Mouse (Mus musculus) embryonic stem cell, embryonic (primary cell): ENCODE measurements around the gene Ggps1.
"Not testable (repeated sequence)": the region's sequence is repeated elsewhere in the genome, so short reads cannot be mapped to it uniquely, and the experiment has no call there.

Source experiments
- CTCF ChIA-PET, 4 experiments: fragments of 300-600 bp in 2 of 4; fragments of 350-600 bp in 2 of 4; sonication (Branson Sonifier 250); formaldehyde crosslinking; loops; one replicate each; lab custom pipeline; 2022; ENCODE audit warnings: inconsistent platforms in 2 of 4; lab: Charles Lee
- POLR2A ChIA-PET, 4 experiments: fragments of 300-600 bp in 2 of 4; fragments of 350-600 bp in 2 of 4; sonication (Branson Sonifier 250); formaldehyde crosslinking; loops; one replicate each; lab custom pipeline; 2022; ENCODE audit warnings: antibody characterized with exemption in 4 of 4, inconsistent platforms in 1 of 4; lab: Charles Lee

Ggps1 gene

GRCm38 (mm10) chr13:14056801-14057200 lies 6.5 kb downstream of the Ggps1 start:
- ChIA-PET POLR2A (interaction anchor here in 3 of 4 experiments (0.5 to 3.5 kb wide), 12 partner anchors 10 to 167 kb away, joined by 3 to 27 read pairs (median 4); partner anchors contain the start of gene Tbce (in 2 of the 3)), CTCF (interaction anchor here in 2 of 4 experiments (0.5 to 1.2 kb wide), 2 partner anchors 37 to 52 kb away, joined by 3 read pairs; no protein-coding TSS in a partner anchor)

GRCm38 (mm10) chr13:14049878-14050277 lies 13.4 kb downstream of the Ggps1 start:
- CTCF ChIA-PET, result no interaction called here
- POLR2A ChIA-PET, result interaction anchor here in 2 of 4 experiments (0.7 to 4.9 kb wide), 5 partner anchors 10 to 98 kb away, joined by 3 to 36 read pairs (median 7); partner anchors contain the start of genes Tbce (in 2 of the 2), Arid4b (in 1 of the 2) and Ggps1 (in 1 of the 2)

- CTCF ChIA-PET, result interaction anchor here in 1 of 4 experiments (0.6 kb wide), 1 partner anchor 95 kb away, joined by 4 read pairs; no protein-coding TSS in a partner anchor
- POLR2A ChIA-PET, result interaction anchor here in 2 of 4 experiments (0.6 to 3.3 kb wide), 8 partner anchors 9 to 138 kb away, joined by 3 to 17 read pairs (median 4); partner anchors contain the start of genes Arid4b (in 1 of the 2) and Ggps1 (in 1 of the 2)
These were observed 18.8 kb downstream of the Ggps1 start for GRCm38 (mm10) chr13:14044521-14044920.

GRCm38 (mm10) chr13:14043851-14044250 lies 19.4 kb downstream of the Ggps1 start:
- ChIA-PET POLR2A (interaction anchor here in 2 of 4 experiments (0.6 to 3.3 kb wide), 7 partner anchors 8 to 139 kb away, joined by 3 to 17 read pairs (median 5); partner anchors contain the start of genes Arid4b (in 1 of the 2) and Ggps1 (in 1 of the 2)), CTCF (interaction anchor here in 2 of 4 experiments (0.6 to 0.7 kb wide), 3 partner anchors 9 to 95 kb away, joined by 4 to 11 read pairs (median 4); no protein-coding TSS in a partner anchor)

- ChIA-PET CTCF (interaction anchor here in 1 of 4 experiments (0.5 kb wide), 1 partner anchor 628 kb away, joined by 3 read pairs; no protein-coding TSS in a partner anchor), POLR2A (interaction anchor here (0.8 to 4.6 kb wide), 39 partner anchors 8 to 590 kb away, joined by 3 to 67 read pairs (median 7); partner anchors contain the start of genes Arid4b (in 3 of the 4), Ggps1 (in 3 of the 4), B3galnt2 (in 2 of the 4) and AW209491 (in 1 of the 4))
These were observed 23.1 kb downstream of the Ggps1 start for GRCm38 (mm10) chr13:14040186-14040585.

- ChIA-PET POLR2A (interaction anchor here (0.8 to 4.6 kb wide), 45 partner anchors 8 to 591 kb away, joined by 3 to 67 read pairs (median 6); partner anchors contain the start of genes Arid4b (in 3 of the 4), Ggps1 (in 3 of the 4), B3galnt2 (in 2 of the 4) and AW209491 (in 1 of the 4)), CTCF (interaction anchor here in 1 of 4 experiments (1.2 kb wide), 1 partner anchor 9 kb away, joined by 5 read pairs; no protein-coding TSS in a partner anchor)
These were observed 23.9 kb downstream of the Ggps1 start, which contains the start of gene Tbce for GRCm38 (mm10) chr13:14039292-14039965. Gene Tbce, minus strand, starts transcription at chr13:14039638.

- ChIA-PET CTCF (interaction anchor here in 1 of 4 experiments (1.2 kb wide), 1 partner anchor 9 kb away, joined by 5 read pairs; no protein-coding TSS in a partner anchor), POLR2A (interaction anchor here (0.7 to 4.6 kb wide), 37 partner anchors 8 to 591 kb away, joined by 3 to 67 read pairs (median 7); partner anchors contain the start of genes Arid4b (in 3 of the 4), Ggps1 (in 3 of the 4), AW209491 (in 1 of the 4) and B3galnt2 (in 1 of the 4))
These were observed 24.4 kb downstream of the Ggps1 start for GRCm38 (mm10) chr13:14038911-14039291.

GRCm38 (mm10) chr13:14035875-14036630 lies 27.2 kb downstream of the Ggps1 start:
- ChIA-PET POLR2A (interaction anchor here in 2 of 4 experiments (0.9 to 2.8 kb wide), 11 partner anchors 8 to 577 kb away, joined by 3 to 12 read pairs (median 3); partner anchors contain the start of genes B3galnt2 (in 2 of the 2), Ggps1 (in 1 of the 2), Mrpl32 (in 1 of the 2) and Psma2 (in 1 of the 2)), CTCF (interaction anchor here in 2 of 4 experiments (0.6 to 1.1 kb wide), 3 partner anchors 32 to 206 kb away, joined by 3 read pairs; no protein-coding TSS in a partner anchor)

- ChIA-PET CTCF (interaction anchor here in 3 of 4 experiments (0.6 to 1.1 kb wide), 3 partner anchors 31 to 588 kb away, joined by 3 to 4 read pairs (median 3); no protein-coding TSS in a partner anchor), POLR2A (interaction anchor here in 3 of 4 experiments (0.8 to 2.8 kb wide), 13 partner anchors 9 to 577 kb away, joined by 3 to 12 read pairs (median 4); partner anchors contain the start of genes B3galnt2 (in 2 of the 3), Arid4b (in 1 of the 3), Ggps1 (in 1 of the 3) and Mrpl32 (in 1 of the 3))
These were observed 27.9 kb downstream of the Ggps1 start for GRCm38 (mm10) chr13:14035352-14035751.

- CTCF ChIA-PET, result no interaction called here
These were observed 29.3 kb downstream of the Ggps1 start for GRCm38 (mm10) chr13:14034073-14034348.

GRCm38 (mm10) chr13:14033309-14034072 lies 29.8 kb downstream of the Ggps1 start:
- CTCF ChIA-PET, result no interaction called here
- POLR2A ChIA-PET, result interaction anchor here in 2 of 4 experiments (1.0 to 2.8 kb wide), 4 partner anchors 20 to 30 kb away, joined by 3 to 12 read pairs (median 6); partner anchors contain the start of gene Arid4b (in 1 of the 2)

More at GRCm38 (mm10) chr13:14034073-14034348, 29.3 kb downstream of the Ggps1 start:
- POLR2A ChIA-PET, result interaction anchor here in 2 of 4 experiments (1.6 to 2.8 kb wide), 3 partner anchors 21 to 29 kb away, joined by 3 to 12 read pairs (median 7); partner anchors contain the start of gene Arid4b (in 1 of the 2)

- POLR2A ChIA-PET, result interaction anchor here in 2 of 4 experiments (0.7 to 3.8 kb wide), 10 partner anchors 9 to 56 kb away, joined by 3 to 25 read pairs (median 4); partner anchors contain the start of genes Arid4b (in 1 of the 2), Ggps1 (in 1 of the 2) and Tbce (in 1 of the 2)
These were observed 37.0 kb downstream of the Ggps1 start for GRCm38 (mm10) chr13:14026154-14026820.

GRCm38 (mm10) chr13:14025554-14025953 lies 37.7 kb downstream of the Ggps1 start:
- ChIA-PET POLR2A (interaction anchor here in 3 of 4 experiments (0.7 to 3.8 kb wide), 7 partner anchors 10 to 1259 kb away, joined by 3 to 25 read pairs (median 7); partner anchors contain the start of genes Arid4b (in 1 of the 3) and Tbce (in 1 of the 3)), CTCF (interaction anchor here in 1 of 4 experiments (0.6 kb wide), 1 partner anchor 103 kb away, joined by 3 read pairs; no protein-coding TSS in a partner anchor)

More at GRCm38 (mm10) chr13:14026154-14026820, 37.0 kb downstream of the Ggps1 start:
- CTCF ChIA-PET, result interaction anchor here in 2 of 4 experiments (0.5 to 0.6 kb wide), 2 partner anchors 10 to 137 kb away, joined by 3 to 4 read pairs; no protein-coding TSS in a partner anchor

GRCm38 (mm10) chr13:14021417-14021816 lies 41.9 kb downstream of the Ggps1 start:
- POLR2A ChIA-PET, CTCF ChIA-PET: not testable (repeated sequence)

- CTCF ChIA-PET, result no interaction called here
These were observed 44.4 kb downstream of the Ggps1 start for GRCm38 (mm10) chr13:14018852-14019251.

More at GRCm38 (mm10) chr13:14018852-14019251, 44.4 kb downstream of the Ggps1 start:
- POLR2A ChIA-PET, result interaction anchor here in 2 of 4 experiments (0.6 to 5.0 kb wide), 4 partner anchors 13 to 1403 kb away, joined by 3 to 21 read pairs (median 4); no protein-coding TSS in a partner anchor
